Mouse (Mus musculus) spleen, adult 2 months (tissue): ENCODE measurements around the gene D230025D16Rik. TPM values are rescaled to one million over a fixed set of nuclear protein-coding genes. Genes with fewer than 3 reads are reported as not detected.
A peak's percentile ranks its signal among the peaks of the same experiment; 100 is the strongest.
"Not testable (repeated sequence)": the region's sequence is repeated elsewhere in the genome, so short reads cannot be mapped to it uniquely, and the experiment has no call there.

Experiments used
- DNase-seq, 2 experiments: peaks; one replicate each; pipeline versions ENCODE4 v3.0.0 to v3.0.0-alpha.2; 2012 to 2021; ENCODE audit warnings: low spot score in 2 of 2, low read depth in 1 of 2
- H3K27ac ChIP-seq: fragments of 200-500 bp; 2 replicates; pipeline ENCODE4 v1.5.1; 2012; ENCODE audit warnings: low read length, inconsistent platforms; ENCODE audit not compliant: insufficient read depth
- H3K27me3 ChIP-seq: fragments of 200-500 bp; 2 replicates; pipeline ENCODE4 v1.6.1; 2012; ENCODE audit warnings: mild to moderate bottlenecking, moderate library complexity, low read length, inconsistent platforms; ENCODE audit not compliant: control insufficient read depth, insufficient read depth
- H3K36me3 ChIP-seq: fragments of 200-500 bp; 2 replicates; pipeline ENCODE4 v1.6.1; 2012; ENCODE audit warnings: mild to moderate bottlenecking, low read length, inconsistent platforms; ENCODE audit not compliant: control insufficient read depth, insufficient read depth
- H3K4me1 ChIP-seq: fragments of 200-500 bp; 2 replicates; pipeline ENCODE4 v1.6.1; 2011; ENCODE audit warnings: inconsistent platforms; ENCODE audit not compliant: control insufficient read depth, insufficient read depth, insufficient read length
- H3K4me3 ChIP-seq: fragments of 200-500 bp; 2 replicates; pipeline ENCODE4 v1.5.1; 2011; ENCODE audit warnings: mild to moderate bottlenecking, inconsistent platforms; ENCODE audit not compliant: insufficient read depth, insufficient read length; ENCODE audit errors: extremely low read depth
- CTCF ChIP-seq: fragments of 200-500 bp; IDR thresholded peaks from 2 replicates; pipeline ENCODE4 v1.5.1; 2011; ENCODE audit warnings: mild to moderate bottlenecking, inconsistent platforms; ENCODE audit not compliant: insufficient read depth, insufficient read length, insufficient replicate concordance; ENCODE audit errors: extremely low read depth
- POLR2A ChIP-seq: fragments of 200-500 bp; IDR thresholded peaks from 2 replicates; pipeline ENCODE4 v1.6.1; 2011; ENCODE audit warnings: low read depth, low read length, inconsistent platforms
- WGBS: fragments of 180-500 bp; shearing (Covaris S2); methylation state at CpG from one replicate; pipeline ENCODE4 v1.1.7; 2018; 5-methylcytosine and 5-hydroxymethylcytosine counted together
- polyA plus RNA-seq: library from polyadenylated mRNA; depleted of rRNA; stranded (reverse); fragments of >200 nt; gene quantifications from 2 replicates; pipeline ENCODE4 v1.2.3, GENCODE M21; 2012

The D230025D16Rik gene
- polyA plus RNA-seq, 1 experiment = 13.6 TPM

DNA sequence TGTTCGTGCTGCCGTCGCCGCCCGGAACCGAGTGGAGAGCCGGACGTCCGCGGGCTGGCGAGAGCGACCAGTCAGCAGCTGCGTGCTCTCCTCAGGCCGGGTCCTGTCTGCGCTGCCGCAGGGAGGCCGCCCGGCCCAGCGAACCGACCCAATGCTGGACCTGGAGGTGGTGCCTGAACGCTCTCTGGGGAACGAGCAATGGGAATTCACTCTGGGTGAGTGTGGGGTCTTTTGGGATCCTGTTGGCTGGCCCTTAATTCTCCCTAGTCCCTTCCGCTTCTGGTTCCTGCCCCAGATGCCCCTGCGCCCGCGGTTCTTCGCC is 288 bp downstream of the D230025D16Rik start:
- H3K36me3 ChIP-seq = no peaks in the 10 kb centered on the region; the same call in 1 of the 2 replicates
- peak overlapping the region; percentile 96 for H3K4me3 ChIP-seq
- peak overlapping the region; percentile 82 for H3K27ac ChIP-seq
- TF ChIP-seq POLR2A = peak; percentile 15; the same call in 1 of the 2 replicates
- TF ChIP-seq CTCF = no peak
- no peak for DNase-seq
- under 1% methylated on average over 27 of the region's 27 CpGs for WGBS
- H3K4me1 ChIP-seq = peaks cover 5% of the 10 kb centered on the region; the same call in 1 of the 2 replicates
- H3K27me3 ChIP-seq = no peaks in the 10 kb centered on the region

DNA sequence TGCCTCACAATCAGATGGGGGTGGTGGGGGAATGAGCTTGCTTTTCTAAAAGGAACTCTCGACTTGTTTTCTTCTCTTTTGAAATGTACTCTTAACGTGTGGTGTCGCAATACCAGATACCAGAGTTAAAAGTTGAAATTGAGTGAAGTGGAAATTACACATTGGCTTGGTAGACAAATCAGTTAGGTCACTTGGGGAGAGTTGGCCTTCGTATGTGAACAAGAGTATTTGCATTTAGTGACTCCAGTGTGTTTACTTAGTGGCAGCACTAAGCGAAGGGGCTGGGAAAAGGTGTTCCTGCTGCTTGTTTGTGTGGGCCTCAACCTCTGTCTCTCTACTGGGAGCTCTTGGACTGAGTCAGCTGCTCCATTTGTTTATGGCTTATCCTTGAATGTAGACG is 972 bp downstream of the D230025D16Rik start:
- DNase-seq = no peak
- Histone ChIP-seq H3K36me3 (no peaks in the 10 kb centered on the region; the same call in 1 of the 2 replicates), H3K4me1 (peaks cover 5% of the 10 kb centered on the region; the same call in 1 of the 2 replicates), H3K27ac (no peak overlapping the region), H3K4me3 (peak overlapping the region; percentile 34), H3K27me3 (no peaks in the 10 kb centered on the region)
- TF ChIP-seq CTCF = no peak
- TF ChIP-seq POLR2A = no peak
- 16% methylated on average over 6 of the region's 6 CpGs for WGBS

DNA sequence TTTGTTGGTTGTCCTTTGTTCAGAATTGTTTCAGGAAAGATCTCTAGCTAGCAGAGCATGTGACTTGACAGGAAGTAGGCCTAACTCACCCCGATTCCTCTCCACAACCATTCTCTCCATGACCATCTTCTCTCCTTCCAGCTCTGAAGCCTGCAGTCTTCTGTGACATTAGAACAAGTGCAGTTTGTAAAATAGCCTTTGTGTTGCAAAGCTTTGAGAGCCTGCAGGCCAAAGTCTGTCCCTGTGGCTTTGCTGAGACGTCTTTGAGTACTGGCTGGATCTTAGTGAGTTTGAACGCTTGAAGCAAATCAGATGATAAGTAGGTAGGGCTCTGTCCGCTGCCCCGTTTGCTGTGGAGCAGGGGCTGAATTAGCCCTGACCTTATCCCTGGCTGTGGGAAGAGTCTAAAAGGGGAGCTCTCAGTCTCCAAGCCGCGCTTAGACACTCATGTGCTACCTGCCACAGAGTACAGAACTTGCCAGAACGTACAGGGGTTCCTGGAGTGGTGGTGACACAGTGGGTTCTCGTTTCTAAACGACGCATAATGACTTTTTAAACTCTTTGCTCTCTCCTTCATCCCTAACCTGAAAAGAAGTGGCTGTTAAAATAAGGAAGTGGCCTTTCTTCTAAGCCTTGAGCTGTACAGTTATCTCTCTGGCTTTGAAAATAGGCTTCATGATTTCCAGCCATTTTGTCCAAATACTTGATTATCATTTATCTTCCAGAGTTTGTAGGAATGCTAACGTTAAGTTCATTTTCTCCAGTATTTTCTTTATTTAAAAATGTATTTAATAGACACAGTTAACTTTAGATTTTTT is 6.8 kb downstream of the D230025D16Rik start:
- 66% methylated on average over 12 of the region's 12 CpGs for WGBS
- no peaks in the 10 kb centered on the region; the same call in 1 of the 2 replicates for H3K4me1 ChIP-seq
- no peak for DNase-seq
- H3K27ac ChIP-seq = no peak overlapping the region
- no peak for TF ChIP-seq CTCF
- no peak for TF ChIP-seq POLR2A
- H3K4me3 ChIP-seq = no peak overlapping the region
- H3K36me3 ChIP-seq = peaks cover 12% of the 10 kb centered on the region
- no peaks in the 10 kb centered on the region for H3K27me3 ChIP-seq

DNA sequence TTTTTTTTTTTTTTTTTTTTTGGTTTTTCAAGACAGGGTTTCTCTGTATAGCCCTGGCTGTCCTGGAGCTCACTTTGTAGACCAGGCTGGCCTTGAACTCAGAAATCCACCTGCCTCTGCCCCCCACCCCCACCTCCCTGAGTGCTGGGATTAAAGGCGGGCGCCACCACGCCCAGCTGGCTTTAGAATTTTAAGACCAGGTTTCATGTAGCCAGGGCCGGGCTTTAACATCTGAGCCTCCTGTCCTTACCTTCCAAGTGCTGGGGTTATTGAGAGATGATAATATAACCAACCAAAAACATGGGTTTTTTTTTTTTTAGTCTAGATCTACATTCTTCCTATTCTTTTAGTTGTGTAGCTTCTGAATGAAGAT is 7.4 kb downstream of the D230025D16Rik start:
- H3K27ac ChIP-seq = not testable (repeated sequence)
- 96% methylated on average over 4 of the region's 4 CpGs for WGBS

DNA sequence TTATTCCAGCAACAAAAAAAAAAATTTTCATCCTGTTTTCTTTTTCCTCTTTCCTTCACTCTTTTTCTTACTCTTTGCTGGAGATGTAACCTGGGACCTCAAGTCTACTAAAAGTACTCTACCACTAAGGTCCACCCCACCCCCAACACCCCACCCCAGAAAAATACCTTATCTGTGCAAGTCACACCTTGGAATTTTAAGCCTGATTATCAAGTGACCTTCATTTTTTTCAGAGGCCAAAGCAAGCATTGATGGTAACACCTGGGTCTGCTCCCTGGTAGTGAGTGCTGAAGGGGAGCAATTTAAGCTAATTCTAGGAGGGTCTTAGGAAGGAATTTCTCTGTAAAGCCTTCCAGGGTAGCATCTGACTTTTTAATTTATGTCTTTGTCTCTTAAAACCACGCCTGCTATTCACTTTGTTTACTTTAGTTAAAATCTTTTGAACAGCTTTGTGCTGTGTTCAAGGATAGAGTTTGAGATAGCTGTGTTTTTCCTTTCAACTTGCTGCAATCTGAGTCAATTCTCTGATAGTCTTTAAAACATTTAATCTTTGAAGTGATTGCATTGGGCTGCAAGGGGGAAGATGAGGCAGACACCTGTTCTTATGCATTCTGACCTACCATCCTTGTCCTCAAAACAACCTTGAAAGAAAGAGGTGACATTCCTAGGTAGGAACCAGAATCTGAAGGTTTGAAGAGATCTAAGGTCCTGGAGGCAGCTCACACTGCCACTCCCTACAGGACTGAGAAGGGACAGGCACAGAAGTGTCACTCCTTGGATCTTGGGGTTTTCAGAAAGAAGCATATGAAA is 8.4 kb downstream of the D230025D16Rik start:
- H3K27ac ChIP-seq = no peak overlapping the region
- no peaks in the 10 kb centered on the region; the same call in 1 of the 2 replicates for H3K4me1 ChIP-seq
- no peak overlapping the region for H3K4me3 ChIP-seq
- TF ChIP-seq POLR2A = no peak
- TF ChIP-seq CTCF = no peak
- DNase-seq = no peak
- WGBS = 81% methylated on average over 1 of the region's 1 CpGs
- H3K36me3 ChIP-seq = peaks cover 14% of the 10 kb centered on the region
- H3K27me3 ChIP-seq = no peaks in the 10 kb centered on the region

More for the DNA sequence above, 7.4 kb downstream of the D230025D16Rik start:
- not testable (repeated sequence) for H3K4me3 ChIP-seq, H3K4me1 ChIP-seq, DNase-seq, H3K27me3 ChIP-seq
- peaks cover 14% of the 10 kb centered on the region for H3K36me3 ChIP-seq

DNA sequence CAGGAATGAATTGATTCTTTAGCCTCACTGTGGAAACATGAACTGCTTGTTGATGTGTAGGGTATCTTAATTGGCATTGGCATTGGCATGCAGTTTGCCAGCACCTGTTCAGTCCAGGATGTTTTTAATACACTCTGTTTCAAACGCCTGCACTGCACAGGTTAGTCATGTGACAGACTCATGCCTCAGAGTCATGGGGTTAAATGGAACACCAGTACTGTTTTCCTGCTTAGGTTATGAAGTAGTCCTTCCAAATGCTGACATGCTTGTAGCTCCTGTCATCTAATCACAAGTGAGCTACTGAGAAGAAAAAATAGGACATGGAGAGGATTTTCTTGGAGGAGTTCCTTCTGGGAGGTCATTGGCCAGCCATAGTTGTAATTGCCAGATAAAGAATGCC is 10.3 kb downstream of the D230025D16Rik start:
- no peak for TF ChIP-seq POLR2A
- TF ChIP-seq CTCF = no peak
- DNase-seq = no peak
- Histone ChIP-seq H3K4me3 (no peak overlapping the region), H3K36me3 (peaks cover 23% of the 10 kb centered on the region), H3K27me3 (no peaks in the 10 kb centered on the region), H3K4me1 (no peaks in the 10 kb centered on the region; the same call in 1 of the 2 replicates), H3K27ac (no peak overlapping the region)
- WGBS = 78% methylated on average over 1 of the region's 1 CpGs

DNA sequence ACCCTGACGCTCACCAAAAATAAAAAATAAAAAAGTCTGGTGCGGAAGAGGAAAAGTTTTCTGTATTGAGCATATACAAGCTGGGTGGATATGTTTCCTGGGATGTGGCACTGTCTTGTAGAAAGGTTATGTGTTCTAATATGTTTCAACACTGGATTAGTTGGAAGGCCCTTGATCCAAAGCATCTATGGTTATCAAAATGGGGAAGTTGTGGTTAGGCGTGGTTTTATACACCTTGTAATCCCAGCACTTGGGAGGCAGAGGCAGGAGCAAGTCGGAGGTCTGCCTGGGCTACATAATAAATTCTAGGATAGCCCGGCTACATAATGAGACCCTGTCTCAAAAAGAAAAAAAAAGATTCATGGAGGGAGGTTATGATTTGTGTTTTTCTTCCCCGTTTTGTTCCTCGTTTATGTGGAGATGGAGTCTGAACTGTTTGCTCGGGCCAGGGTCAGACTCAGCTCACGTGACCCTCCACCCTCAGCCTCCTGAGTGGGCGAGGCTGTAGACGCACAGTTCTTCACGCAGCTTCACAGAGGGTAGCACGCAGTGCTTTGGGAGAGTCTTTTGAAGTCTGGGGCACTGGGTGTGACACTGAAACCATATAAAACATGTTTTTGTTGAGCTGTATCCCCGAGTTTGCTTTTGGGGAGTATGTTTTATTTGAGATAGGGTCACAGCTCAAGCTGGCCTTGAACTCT is 12.6 kb downstream of the D230025D16Rik start:
- no peaks in the 10 kb centered on the region for H3K4me1 ChIP-seq
- no peaks in the 10 kb centered on the region for H3K27me3 ChIP-seq
- no peak overlapping the region for H3K4me3 ChIP-seq
- TF ChIP-seq POLR2A (no peak), CTCF (no peak)
- no peak for DNase-seq
- 84% methylated on average over 14 of the region's 14 CpGs for WGBS
- peaks cover 34% of the 10 kb centered on the region for H3K36me3 ChIP-seq
- no peak overlapping the region for H3K27ac ChIP-seq
